Mouse (Mus musculus): ENCODE data around the gene Ccne1. TPM values are rescaled to one million over a fixed set of nuclear protein-coding genes. Genes with fewer than 3 reads are reported as not detected.
"Not testable (repeated sequence)": the region's sequence is repeated elsewhere in the genome, so short reads cannot be mapped to it uniquely, and the experiment has no call there.

The Ccne1 gene
- polyA plus RNA-seq, 1 experiment from 2014 or later: 59.0 TPM

- Histone ChIP-seq H3K4me1 (ENCODE audit: control insufficient read depth, low read depth, low read length) (no peaks in the 10 kb centered on the region), H3K27ac (ENCODE audit: low read length) (no peak overlapping the region), H3K36me3 (ENCODE audit: control insufficient read depth, insufficient read depth) (no peaks in the 10 kb centered on the region), H3K4me3 (ENCODE audit: low read depth, low read length) (no peak overlapping the region), H3K27me3 (ENCODE audit: control insufficient read depth, insufficient read depth, low read depth, low read length) (no peaks in the 10 kb centered on the region), H3K9me3 (replicated peaks; ENCODE audit: control insufficient read depth, low read length) (no peaks in the 10 kb centered on the region), H3K4me2 (ENCODE audit: low read depth, low read length) (no peak overlapping the region), H3K9ac (ENCODE audit: low read depth, low read length) (no peak overlapping the region)
- no peak for ATAC-seq (ENCODE audit: low read depth)
- 17% methylated on average over 5 of the region's 5 CpGs for WGBS (ENCODE audit: insufficient replicate concordance)
Observed at GRCm38 (mm10) chr7:38131186-38131585, 23.9 kb upstream of the Ccne1 start.

GRCm38 (mm10) chr7:38129986-38130729 lies 22.8 kb upstream of the Ccne1 start:
- Histone ChIP-seq H3K36me3 (ENCODE audit: control insufficient read depth, insufficient read depth) (no peaks in the 10 kb centered on the region), H3K4me2 (ENCODE audit: low read depth, low read length) (no peak overlapping the region), H3K4me1 (ENCODE audit: control insufficient read depth, low read depth, low read length) (no peaks in the 10 kb centered on the region), H3K27me3 (ENCODE audit: control insufficient read depth, insufficient read depth, low read depth, low read length) (no peaks in the 10 kb centered on the region), H3K27ac (ENCODE audit: low read length) (no peak overlapping the region), H3K9me3 (replicated peaks; ENCODE audit: control insufficient read depth, low read length) (no peaks in the 10 kb centered on the region), H3K9ac (ENCODE audit: low read depth, low read length) (no peak overlapping the region), H3K4me3 (ENCODE audit: low read depth, low read length) (no peak overlapping the region)
- 74% methylated on average over 26 of the region's 26 CpGs for WGBS (ENCODE audit: insufficient replicate concordance)
- no peak for ATAC-seq (ENCODE audit: low read depth)

GRCm38 (mm10) chr7:38129491-38129890 lies 22.2 kb upstream of the Ccne1 start:
- H3K4me2 ChIP-seq (ENCODE audit: low read depth, low read length): no peak overlapping the region
- H3K36me3 ChIP-seq (ENCODE audit: control insufficient read depth, insufficient read depth): no peaks in the 10 kb centered on the region
- WGBS (ENCODE audit: insufficient replicate concordance): 73% methylated on average over 6 of the region's 6 CpGs
- H3K4me3 ChIP-seq (ENCODE audit: low read depth, low read length): no peak overlapping the region
- no peaks in the 10 kb centered on the region for H3K9me3 ChIP-seq (replicated peaks; ENCODE audit: control insufficient read depth, low read length)
- no peak overlapping the region for H3K27ac ChIP-seq (ENCODE audit: low read length)
- no peaks in the 10 kb centered on the region for H3K27me3 ChIP-seq (ENCODE audit: control insufficient read depth, insufficient read depth, low read depth, low read length)
- no peak for ATAC-seq (ENCODE audit: low read depth)
- no peaks in the 10 kb centered on the region for H3K4me1 ChIP-seq (ENCODE audit: control insufficient read depth, low read depth, low read length)
- no peak overlapping the region for H3K9ac ChIP-seq (ENCODE audit: low read depth, low read length)

- H3K27ac ChIP-seq (ENCODE audit: low read length); H3K9ac ChIP-seq (ENCODE audit: low read depth, low read length); H3K36me3 ChIP-seq (ENCODE audit: control insufficient read depth, insufficient read depth); H3K4me1 ChIP-seq (ENCODE audit: control insufficient read depth, low read depth, low read length); ATAC-seq (ENCODE audit: low read depth); H3K9me3 ChIP-seq (replicated peaks; ENCODE audit: control insufficient read depth, low read length); H3K27me3 ChIP-seq (ENCODE audit: control insufficient read depth, insufficient read depth, low read depth, low read length); H3K4me2 ChIP-seq (ENCODE audit: low read depth, low read length); H3K4me3 ChIP-seq (ENCODE audit: low read depth, low read length): not testable (repeated sequence)
- WGBS (ENCODE audit: insufficient replicate concordance): 37% methylated on average over 5 of the region's 5 CpGs
Observed at GRCm38 (mm10) chr7:38128256-38128655, 20.9 kb upstream of the Ccne1 start.

- no peak overlapping the region for H3K4me2 ChIP-seq (ENCODE audit: low read depth, low read length)
- no peak overlapping the region for H3K9ac ChIP-seq (ENCODE audit: low read depth, low read length)
- no peak for ATAC-seq (ENCODE audit: low read depth)
- WGBS (ENCODE audit: insufficient replicate concordance): 65% methylated on average over 12 of the region's 12 CpGs
- no peaks in the 10 kb centered on the region for H3K27me3 ChIP-seq (ENCODE audit: control insufficient read depth, insufficient read depth, low read depth, low read length)
- H3K27ac ChIP-seq (ENCODE audit: low read length): no peak overlapping the region
- H3K36me3 ChIP-seq (ENCODE audit: control insufficient read depth, insufficient read depth): no peaks in the 10 kb centered on the region
- no peaks in the 10 kb centered on the region for H3K4me1 ChIP-seq (ENCODE audit: control insufficient read depth, low read depth, low read length)
- H3K4me3 ChIP-seq (ENCODE audit: low read depth, low read length): no peak overlapping the region
- H3K9me3 ChIP-seq (replicated peaks; ENCODE audit: control insufficient read depth, low read length): no peaks in the 10 kb centered on the region
Observed at GRCm38 (mm10) chr7:38125565-38126159, 18.3 kb upstream of the Ccne1 start.

GRCm38 (mm10) chr7:38124164-38124563 lies 16.8 kb upstream of the Ccne1 start:
- H3K4me3 ChIP-seq (ENCODE audit: low read depth, low read length); H3K9me3 ChIP-seq (replicated peaks; ENCODE audit: control insufficient read depth, low read length); H3K4me1 ChIP-seq (ENCODE audit: control insufficient read depth, low read depth, low read length); H3K27ac ChIP-seq (ENCODE audit: low read length); H3K9ac ChIP-seq (ENCODE audit: low read depth, low read length); H3K4me2 ChIP-seq (ENCODE audit: low read depth, low read length); H3K36me3 ChIP-seq (ENCODE audit: control insufficient read depth, insufficient read depth); ATAC-seq (ENCODE audit: low read depth); H3K27me3 ChIP-seq (ENCODE audit: control insufficient read depth, insufficient read depth, low read depth, low read length): not testable (repeated sequence)
- WGBS (ENCODE audit: insufficient replicate concordance): 49% methylated on average over 2 of the region's 2 CpGs

- H3K4me2 ChIP-seq (ENCODE audit: low read depth, low read length): no peak overlapping the region
- WGBS (ENCODE audit: insufficient replicate concordance): 7% methylated on average over 1 of the region's 1 CpGs
- H3K27me3 ChIP-seq (ENCODE audit: control insufficient read depth, insufficient read depth, low read depth, low read length): no peaks in the 10 kb centered on the region
- ATAC-seq (ENCODE audit: low read depth): no peak
- no peaks in the 10 kb centered on the region for H3K9me3 ChIP-seq (replicated peaks; ENCODE audit: control insufficient read depth, low read length)
- no peaks in the 10 kb centered on the region for H3K36me3 ChIP-seq (ENCODE audit: control insufficient read depth, insufficient read depth)
- no peaks in the 10 kb centered on the region for H3K4me1 ChIP-seq (ENCODE audit: control insufficient read depth, low read depth, low read length)
- no peak overlapping the region for H3K4me3 ChIP-seq (ENCODE audit: low read depth, low read length)
- no peak overlapping the region for H3K9ac ChIP-seq (ENCODE audit: low read depth, low read length)
- no peak overlapping the region for H3K27ac ChIP-seq (ENCODE audit: low read length)
Observed at GRCm38 (mm10) chr7:38118594-38118993, 11.3 kb upstream of the Ccne1 start.

- Histone ChIP-seq H3K27ac (ENCODE audit: low read length) (no peak overlapping the region), H3K4me3 (ENCODE audit: low read depth, low read length) (no peak overlapping the region), H3K36me3 (ENCODE audit: control insufficient read depth, insufficient read depth) (no peaks in the 10 kb centered on the region), H3K27me3 (ENCODE audit: control insufficient read depth, insufficient read depth, low read depth, low read length) (no peaks in the 10 kb centered on the region), H3K4me1 (ENCODE audit: control insufficient read depth, low read depth, low read length) (peaks cover 7% of the 10 kb centered on the region), H3K9ac (ENCODE audit: low read depth, low read length) (no peak overlapping the region), H3K4me2 (ENCODE audit: low read depth, low read length) (no peak overlapping the region), H3K9me3 (replicated peaks; ENCODE audit: control insufficient read depth, low read length) (no peaks in the 10 kb centered on the region)
- 72% methylated on average over 9 of the region's 9 CpGs for WGBS (ENCODE audit: insufficient replicate concordance)
- ATAC-seq (ENCODE audit: low read depth): no peak
Observed at GRCm38 (mm10) chr7:38112451-38112850, 5.1 kb upstream of the Ccne1 start.

GRCm38 (mm10) chr7:38111996-38112395 lies 4.7 kb upstream of the Ccne1 start:
- no peak for ATAC-seq (ENCODE audit: low read depth)
- H3K4me3 ChIP-seq (ENCODE audit: low read depth, low read length): no peak overlapping the region

More at GRCm38 (mm10) chr7:38111996-38112395, 4.7 kb upstream of the Ccne1 start:
- Histone ChIP-seq H3K9me3 (replicated peaks; ENCODE audit: control insufficient read depth, low read length) (no peaks in the 10 kb centered on the region), H3K27me3 (ENCODE audit: control insufficient read depth, insufficient read depth, low read depth, low read length) (no peaks in the 10 kb centered on the region), H3K36me3 (ENCODE audit: control insufficient read depth, insufficient read depth) (no peaks in the 10 kb centered on the region), H3K4me1 (ENCODE audit: control insufficient read depth, low read depth, low read length) (peaks cover 7% of the 10 kb centered on the region), H3K27ac (ENCODE audit: low read length) (no peak overlapping the region), H3K9ac (ENCODE audit: low read depth, low read length) (no peak overlapping the region), H3K4me2 (ENCODE audit: low read depth, low read length) (no peak overlapping the region)
- WGBS (ENCODE audit: insufficient replicate concordance): 49% methylated on average over 3 of the region's 3 CpGs
